ENCODE assay signal across 18 mouse cellular contexts in genomic region chr10:15172558-15172957, GRCm38 (mm10).
DNase-seq lines count a peak whose midpoint lies in the region; ATAC-seq and TF ChIP-seq lines count a peak whose summit lies in the region.
"Had no signal": no experiment of that assay in that cellular context is flagged by ENCODE, and none has a peak within 500 bp of the region (broad histone marks: within the 10 kb centered on the region; RNA-seq: fewer than 3 reads in every experiment).

No protein-coding gene starts in this region.

- ATAC-seq in hindbrain, postnatal 0 days = no peak
- ATAC-seq in hindbrain, embryonic 11.5 days (ENCODE audit: low FRiP score) = no peak
- ATAC-seq: hindbrain, embryonic 16.5 days; liver, embryonic 12.5 days had no signal

- H3K36me3 ChIP-seq in hindbrain, postnatal 0 days (ENCODE audit: insufficient read depth, low read length) = no peaks in the 10 kb centered on the region
- no peaks in the 10 kb centered on the region for H3K36me3 ChIP-seq in hindbrain, embryonic 11.5 days (ENCODE audit: control insufficient read depth, insufficient read depth, low read length)
- H3K36me3 ChIP-seq: limb, embryonic 10.5 days; liver, embryonic 12.5 days; neural tube, embryonic 15.5 days had no signal

- TF ChIP-seq POLR2A in lung, adult 2 months (IDR thresholded peaks at IDR 0.05; ENCODE audit: borderline replicate concordance, extremely low read depth, low read depth, low read length) = no peak

- no peak overlapping the region for H3K4me3 ChIP-seq in hindbrain, postnatal 0 days (ENCODE audit: low read length)
- no peak overlapping the region for H3K4me3 ChIP-seq in hindbrain, embryonic 11.5 days (ENCODE audit: low read depth, low read length)
- H3K4me3 ChIP-seq in lung, adult 2 months (replicated peaks; ENCODE audit: extremely low read depth, low read depth, low read length) = no peak overlapping the region
- H3K4me3 ChIP-seq: limb, embryonic 10.5 days; liver, embryonic 12.5 days; neural tube, embryonic 15.5 days had no signal

- no peak overlapping the region for H3K27ac ChIP-seq in hindbrain, postnatal 0 days
- no peak overlapping the region for H3K27ac ChIP-seq in hindbrain, embryonic 11.5 days (ENCODE audit: low read depth, low read length)
- H3K27ac ChIP-seq: limb, embryonic 10.5 days; liver, embryonic 12.5 days; neural tube, embryonic 15.5 days had no signal

- H3K4me2 ChIP-seq in hindbrain, postnatal 0 days (ENCODE audit: low read depth, low read length) = no peak overlapping the region
- no peak overlapping the region for H3K4me2 ChIP-seq in hindbrain, embryonic 11.5 days (replicated peaks; ENCODE audit: low read depth, low read length)
- H3K4me2 ChIP-seq: heart, embryonic 11.5 days; liver, embryonic 12.5 days; neural tube, embryonic 15.5 days had no signal

- 52% methylated on average over 1 of the region's 1 CpGs for WGBS in hindbrain, postnatal 0 days
- WGBS in hindbrain, embryonic 11.5 days = 61% methylated on average over 1 of the region's 1 CpGs
- WGBS in lung, adult 2 months = 72% methylated on average over 1 of the region's 1 CpGs

- peak; percentile 36; the same call in 1 of the 2 replicates for TF ChIP-seq CTCF in hindbrain, postnatal 0 days (IDR thresholded peaks at IDR 0.05; ENCODE audit: low read depth)
- TF ChIP-seq CTCF in lung, adult 2 months (IDR thresholded peaks at IDR 0.05; ENCODE audit: insufficient read depth, low read length) = no peak

- peak; percentile 4 to 12 for DNase-seq in cerebellum, postnatal 10 days
- no peak for DNase-seq in cerebellum, adult 9-10 months
- DNase-seq in hindbrain, postnatal 0 days (ENCODE audit: low spot score) = no peak
- DNase-seq in hindbrain, embryonic 11.5 days (ENCODE audit: low spot score) = no peak
- DNase-seq in lung, postnatal 14 days = peak; percentile 1
- no peak for DNase-seq in lung, adult 2 months
- peak; percentile 18 for DNase-seq in adipocyte (ENCODE audit: low spot score)
- DNase-seq in urinary bladder, postnatal 36 days (ENCODE audit: low spot score in 2 of 2) = no peak
- DNase-seq: cerebellum, postnatal 25 days; gastrocnemius, postnatal 36 days; kidney, adult 9 months; kidney, postnatal 4 days; lung, postnatal 10 days had no signal

- H3K9me3 ChIP-seq in hindbrain, postnatal 0 days (ENCODE audit: low read length) = no peaks in the 10 kb centered on the region
- H3K9me3 ChIP-seq in hindbrain, embryonic 11.5 days (ENCODE audit: control insufficient read depth, low read length) = no peaks in the 10 kb centered on the region
- H3K9me3 ChIP-seq: limb, embryonic 10.5 days; liver, embryonic 12.5 days; neural tube, embryonic 15.5 days had no signal

- no peaks in the 10 kb centered on the region for H3K27me3 ChIP-seq in hindbrain, postnatal 0 days (ENCODE audit: insufficient read depth, low read length)
- H3K27me3 ChIP-seq in hindbrain, embryonic 11.5 days (ENCODE audit: control insufficient read depth, insufficient read depth, low read length) = no peaks in the 10 kb centered on the region
- H3K27me3 ChIP-seq: liver, embryonic 12.5 days; neural tube, embryonic 15.5 days had no signal

- H3K9ac ChIP-seq in hindbrain, postnatal 0 days (replicated peaks; ENCODE audit: low read length) = no peak overlapping the region
- no peak overlapping the region for H3K9ac ChIP-seq in hindbrain, embryonic 11.5 days (ENCODE audit: low read depth, low read length)
- H3K9ac ChIP-seq: liver, embryonic 12.5 days; neural tube, embryonic 15.5 days had no signal

- no peaks in the 10 kb centered on the region for H3K4me1 ChIP-seq in hindbrain, postnatal 0 days (ENCODE audit: insufficient read depth, low read length)
- no peaks in the 10 kb centered on the region for H3K4me1 ChIP-seq in hindbrain, embryonic 11.5 days (replicated peaks; ENCODE audit: control insufficient read depth, insufficient read depth, low read length)
- no peaks in the 10 kb centered on the region for H3K4me1 ChIP-seq in lung, adult 2 months (ENCODE audit: control insufficient read depth, insufficient read depth, low read length)
- H3K4me1 ChIP-seq: limb, embryonic 10.5 days; liver, embryonic 12.5 days; neural tube, embryonic 15.5 days had no signal

Comparison
In these comparisons a context has a peak if more than half of its experiments do, and no peak if none do; other contexts are left out.
1. DNase-seq: peak in cerebellum, postnatal 10 days (2 of 2), lung, postnatal 14 days (single experiment) and adipocyte (single experiment); none in cerebellum, adult 9-10 months (single experiment), hindbrain, postnatal 0 days (single experiment), hindbrain, embryonic 11.5 days (single experiment), lung, adult 2 months (single experiment) and urinary bladder, postnatal 36 days (0 of 2).